In the genomic region with DNA sequence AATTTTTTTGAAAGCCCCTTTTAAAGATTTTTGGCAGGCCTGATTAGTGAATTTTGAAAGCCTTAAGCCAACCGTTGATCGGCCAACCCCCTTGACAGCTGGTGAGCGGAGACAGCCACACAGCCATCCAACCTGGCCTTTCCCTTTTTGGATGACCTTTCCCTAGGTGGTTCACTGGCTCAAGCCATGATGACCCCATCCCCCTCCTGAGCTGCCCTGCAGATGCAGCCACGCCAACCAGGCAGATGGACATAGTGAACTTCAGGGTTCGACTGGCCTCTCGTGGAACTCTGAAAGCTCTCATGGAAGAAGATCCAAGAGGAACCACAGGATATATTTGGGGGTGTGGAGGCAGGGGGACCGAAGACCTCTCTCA, we compare ENCODE assay signal across 11 mouse cellular contexts.
DNase-seq lines count a peak whose midpoint lies in the region; TF ChIP-seq lines count a peak whose summit lies in the region.
"Had no signal": no experiment of that assay in that cellular context is flagged by ENCODE, and none has a peak within 500 bp of the region (broad histone marks: within the 10 kb centered on the region; RNA-seq: fewer than 3 reads in every experiment).

No protein-coding gene starts in this region.

- no peak overlapping the region for H3K27ac ChIP-seq in cerebellum, adult 2 months (ENCODE audit: insufficient read depth, low read length)

- no peak for TF ChIP-seq CTCF in cerebellum, adult 2 months (IDR thresholded peaks at IDR 0.05; ENCODE audit: borderline replicate concordance, insufficient read depth, low read depth, low read length)

- WGBS in cerebellum, adult 2 months = 61% methylated on average over 7 of the region's 7 CpGs

- TF ChIP-seq POLR2A in cerebellum, adult 2 months (IDR thresholded peaks at IDR 0.05; ENCODE audit: borderline replicate concordance, insufficient read depth, low read length) = no peak

- peak; percentile 61 to 68 for DNase-seq in cerebellum, postnatal 10 days
- no peak for DNase-seq in cerebellum, postnatal 4 days (ENCODE audit: low spot score in 2 of 2)
- peak; percentile 40 to 48 for DNase-seq in cerebellum, postnatal 14 days
- no peak for DNase-seq in cerebellum, adult 2 months
- DNase-seq: adrenal gland, adult 2 months; adrenal gland, adult 8-10 months; adrenal gland, postnatal 10 days; adrenal gland, postnatal 14 days; adrenal gland, postnatal 25 days; adrenal gland, postnatal 36 days; B cell, adult 2 months had no signal

- H3K4me1 ChIP-seq in cerebellum, adult 2 months (ENCODE audit: control insufficient read depth, insufficient read depth, low read length) = peaks cover 22% of the 10 kb centered on the region

- no peaks in the 10 kb centered on the region for H3K27me3 ChIP-seq in cerebellum, adult 2 months (ENCODE audit: control insufficient read depth, insufficient read depth, low read length)

- H3K4me3 ChIP-seq in cerebellum, adult 2 months (replicated peaks; ENCODE audit: insufficient read depth, low read depth, low read length) = no peak overlapping the region

Comparison
In these comparisons a context has a peak if more than half of its experiments do, and no peak if none do; other contexts are left out.
1. DNase-seq: peak in cerebellum, postnatal 10 days (2 of 2) and cerebellum, postnatal 14 days (2 of 2); none in cerebellum, postnatal 4 days (0 of 2) and cerebellum, adult 2 months (0 of 2).